Mouse (Mus musculus) heart, adult 18-20 months (tissue): ENCODE measurements around the gene Ptma. TPM values are rescaled to one million over a fixed set of nuclear protein-coding genes. Genes with fewer than 3 reads are reported as not detected.

Experiments
- DNase-seq, 2 experiments: peaks; one replicate each; pipeline ENCODE4 v3.0.0; 2021 to 2022; ENCODE audit warnings: mixed read lengths in 1 of 2
- total RNA-seq, 2 experiments: library from RNA; stranded (reverse); gene quantifications; 2 replicates each; pipeline ENCODE4 v1.2.3; 2021

Ptma gene
- total RNA-seq, 2 experiments from 2014 or later, result 212 TPM

- no peak for DNase-seq
Observed at GRCm38 (mm10) chr1:86515715-86516410, 10.7 kb upstream of the Ptma start.

GRCm38 (mm10) chr1:86517076-86517475 is 9.4 kb upstream of the Ptma start:
- DNase-seq, result no peak

GRCm38 (mm10) chr1:86520361-86520760 is 6.2 kb upstream of the Ptma start:
- DNase-seq, result no peak

GRCm38 (mm10) chr1:86522286-86522871 is 4.1 kb upstream of the Ptma start:
- DNase-seq, result peak; percentile 62 to 72

GRCm38 (mm10) chr1:86523776-86524618 is 2.5 kb upstream of the Ptma start:
- DNase-seq, result no peak

GRCm38 (mm10) chr1:86524619-86525498 is 1.7 kb upstream of the Ptma start:
- DNase-seq, result peak; percentile 99 to 100

- DNase-seq, result peak in 1 of 2 experiments; percentile 77
Observed at GRCm38 (mm10) chr1:86525499-86526115, 919 bp upstream of the Ptma start.

- peak; percentile 49 to 60 for DNase-seq
Observed at GRCm38 (mm10) chr1:86526789-86527598, 468 bp downstream of the Ptma start.

GRCm38 (mm10) chr1:86527599-86528486 is 1.3 kb downstream of the Ptma start:
- DNase-seq, result peak; percentile 92 to 96

GRCm38 (mm10) chr1:86528571-86529180 is 2.1 kb downstream of the Ptma start:
- peak; percentile 71 to 72 for DNase-seq

GRCm38 (mm10) chr1:86529590-86529989 is 3.1 kb downstream of the Ptma start:
- no peak for DNase-seq

GRCm38 (mm10) chr1:86530871-86531546 is 4.5 kb downstream of the Ptma start:
- no peak for DNase-seq

GRCm38 (mm10) chr1:86531547-86532321 is 5.2 kb downstream of the Ptma start:
- no peak for DNase-seq

- DNase-seq, result peak; percentile 92 to 99
Observed at GRCm38 (mm10) chr1:86532362-86533051, 6.0 kb downstream of the Ptma start.

- DNase-seq, result no peak
Observed at GRCm38 (mm10) chr1:86533411-86534130, 7.0 kb downstream of the Ptma start.

- no peak for DNase-seq
Observed at GRCm38 (mm10) chr1:86538383-86538782, 11.9 kb downstream of the Ptma start.
